Mouse (Mus musculus) erythroblast, embryonic 14.5 days (primary cell): Measurements from ENCODE around the gene Prlh. TPM values are rescaled to one million over a fixed set of nuclear protein-coding genes. Genes with fewer than 3 reads are reported as not detected.

Source experiments
- H3K27me3 ChIP-seq: 2 replicates; pipeline ENCODE4 v1.6.1; 2012; ENCODE audit warnings: inconsistent platforms; ENCODE audit not compliant: control insufficient read depth
- H3K36me3 ChIP-seq: 2 replicates; pipeline ENCODE4 v1.6.1; 2012; ENCODE audit warnings: mild to moderate bottlenecking, inconsistent platforms; ENCODE audit not compliant: control insufficient read depth
- H3K4me1 ChIP-seq: 2 replicates; pipeline ENCODE4 v1.6.1; 2012; ENCODE audit warnings: inconsistent platforms; ENCODE audit not compliant: control insufficient read depth
- H3K4me3 ChIP-seq: replicated peaks from 2 replicates; pipeline ENCODE3; 2012; ENCODE audit warnings: moderate library complexity, mild to moderate bottlenecking, inconsistent platforms
- H3K9me3 ChIP-seq: 2 replicates; pipeline ENCODE4 v1.6.1; 2012; ENCODE audit warnings: low read length, inconsistent platforms, mixed read lengths; ENCODE audit not compliant: control insufficient read depth
- GATA1 ChIP-seq: IDR thresholded peaks from 2 replicates; pipeline ENCODE4 v1.6.1; 2012; ENCODE audit warnings: low read length, inconsistent platforms, mixed read lengths
- TAL1 ChIP-seq: IDR thresholded peaks from 3 replicates; pipeline ENCODE4 v1.6.1; 2012; ENCODE audit warnings: low read length, inconsistent platforms, mixed read lengths
- polyA plus RNA-seq: library from polyadenylated mRNA; stranded (reverse); fragments of >175 nt; gene quantifications from 2 replicates; pipeline ENCODE4 v1.2.3, GENCODE M21; 2012

Prlh gene
- polyA plus RNA-seq, 1 experiment = 0.97 TPM

DNA sequence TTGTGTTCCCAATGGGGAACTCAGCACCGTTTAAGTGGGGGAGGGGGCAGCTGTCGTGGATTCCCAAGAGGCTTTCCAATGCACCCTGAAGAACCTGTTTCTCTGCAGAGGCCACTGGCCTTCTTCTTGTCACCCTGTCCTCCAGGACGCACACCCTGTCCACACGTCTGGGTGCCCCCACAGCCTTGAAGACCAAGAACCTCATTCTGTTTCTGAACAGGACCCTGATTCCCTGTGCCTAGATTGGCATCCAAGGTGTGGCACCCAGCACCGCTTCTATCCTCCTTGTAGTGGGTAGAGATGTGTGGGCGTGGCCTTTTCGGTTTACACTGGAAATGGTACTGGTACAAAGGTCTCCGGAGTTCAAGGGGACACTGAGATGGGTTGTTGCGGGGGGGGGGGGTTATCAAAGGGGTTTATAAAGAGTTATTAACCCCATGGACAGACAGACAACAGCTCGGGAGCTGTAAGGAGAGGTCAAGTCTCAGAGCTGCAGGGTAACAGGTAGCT is 17.0 kb downstream of the Prlh start:
- H3K36me3 ChIP-seq = no peaks in the 10 kb centered on the region
- TF ChIP-seq GATA1 = no peak
- no peak for TF ChIP-seq TAL1
- peaks cover 2% of the 10 kb centered on the region for H3K4me1 ChIP-seq
- H3K9me3 ChIP-seq = no peaks in the 10 kb centered on the region
- H3K4me3 ChIP-seq = no peak overlapping the region
- H3K27me3 ChIP-seq = no peaks in the 10 kb centered on the region

DNA sequence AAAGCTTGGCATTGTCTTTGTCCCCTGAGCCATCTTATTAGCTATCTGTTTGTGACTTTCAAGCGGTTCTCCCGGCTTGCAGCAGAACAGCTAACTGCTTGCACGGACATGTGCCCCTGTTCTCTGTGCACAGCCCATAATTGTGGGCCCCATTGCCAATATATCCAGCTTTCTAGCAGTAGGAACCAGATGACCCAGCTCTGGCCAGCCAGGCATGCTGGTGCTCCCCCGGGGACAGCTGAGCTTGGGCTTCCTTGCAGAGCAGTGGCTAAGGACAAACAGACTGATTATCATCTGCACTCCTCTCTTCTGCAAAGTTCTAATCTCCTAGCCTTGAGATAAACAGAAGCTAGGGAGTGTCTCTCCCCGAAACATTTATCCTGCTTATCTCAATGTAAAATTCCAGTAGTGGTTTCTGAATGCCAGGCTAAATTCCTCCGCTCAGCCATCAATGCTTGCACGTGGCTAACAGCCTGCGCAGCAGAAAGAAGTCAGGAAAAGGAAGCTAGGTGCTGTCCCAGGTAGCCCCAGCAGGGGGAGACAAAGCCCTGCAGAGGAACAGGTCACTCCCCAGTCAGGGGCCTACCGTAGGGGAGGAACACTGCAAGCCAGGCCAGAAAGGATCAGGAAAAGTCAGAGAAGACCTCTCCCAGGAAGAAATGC is 20.1 kb downstream of the Prlh start:
- Histone ChIP-seq H3K9me3 (no peaks in the 10 kb centered on the region), H3K36me3 (no peaks in the 10 kb centered on the region), H3K4me3 (no peak overlapping the region), H3K4me1 (peaks cover 2% of the 10 kb centered on the region), H3K27me3 (no peaks in the 10 kb centered on the region)
- no peak for TF ChIP-seq TAL1
- TF ChIP-seq GATA1 = no peak

DNA sequence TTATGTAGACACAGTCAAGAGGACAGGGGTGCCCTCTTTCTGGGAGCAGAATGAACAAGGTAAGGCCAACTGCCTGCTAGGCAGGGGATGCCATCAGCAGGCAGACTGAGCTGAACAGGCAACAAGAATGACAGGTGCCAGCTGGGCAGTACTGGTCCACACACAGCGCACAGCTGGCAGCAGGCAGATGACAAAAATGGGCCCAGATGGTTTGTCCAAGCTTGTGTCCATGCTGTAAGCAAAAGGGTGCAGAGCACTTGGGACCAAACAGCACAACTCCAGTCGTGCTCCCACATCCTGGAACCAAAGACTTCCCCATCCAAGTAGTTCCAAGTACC is 20.6 kb downstream of the Prlh start:
- TF ChIP-seq TAL1 (no peak), GATA1 (no peak)
- H3K36me3 ChIP-seq = no peaks in the 10 kb centered on the region
- no peaks in the 10 kb centered on the region for H3K9me3 ChIP-seq
- no peaks in the 10 kb centered on the region for H3K27me3 ChIP-seq
- H3K4me1 ChIP-seq = peaks cover 2% of the 10 kb centered on the region
- no peak overlapping the region for H3K4me3 ChIP-seq

DNA sequence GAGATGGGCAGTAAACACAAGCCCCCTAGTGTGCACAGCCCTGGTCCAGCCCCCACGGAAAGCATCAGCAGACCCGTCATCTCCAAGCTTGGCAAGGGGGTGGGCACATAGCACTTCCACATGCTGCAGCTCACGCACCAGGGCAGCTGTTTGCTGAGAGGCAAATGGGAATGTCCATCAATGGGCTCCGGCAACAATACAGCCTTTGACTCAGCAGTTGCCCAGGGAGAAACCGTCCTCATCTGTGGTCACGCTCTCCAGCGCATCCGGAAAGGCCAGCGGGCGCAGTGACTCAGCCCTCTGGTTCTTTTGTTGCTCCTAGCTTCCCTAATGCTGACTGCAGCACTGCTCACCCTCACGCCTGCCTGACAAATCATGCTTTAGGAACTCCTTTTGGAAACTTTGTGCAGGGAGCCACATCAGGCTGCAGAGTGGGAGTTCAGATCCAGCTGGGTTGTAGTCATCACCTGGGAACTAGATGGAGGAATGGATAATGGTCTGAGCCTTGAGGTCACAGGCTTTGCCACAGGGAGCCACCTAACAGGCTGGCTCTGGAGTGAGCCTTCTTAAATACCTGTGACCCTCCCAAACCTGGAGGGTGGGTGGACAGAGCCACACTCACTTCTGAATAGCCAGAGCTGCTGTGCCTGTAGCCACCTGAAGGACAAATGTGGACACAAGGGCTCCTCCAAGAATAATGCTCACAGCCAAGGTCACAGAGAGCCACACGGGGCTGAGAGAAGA is 22.2 kb downstream of the Prlh start:
- no peaks in the 10 kb centered on the region for H3K9me3 ChIP-seq

DNA sequence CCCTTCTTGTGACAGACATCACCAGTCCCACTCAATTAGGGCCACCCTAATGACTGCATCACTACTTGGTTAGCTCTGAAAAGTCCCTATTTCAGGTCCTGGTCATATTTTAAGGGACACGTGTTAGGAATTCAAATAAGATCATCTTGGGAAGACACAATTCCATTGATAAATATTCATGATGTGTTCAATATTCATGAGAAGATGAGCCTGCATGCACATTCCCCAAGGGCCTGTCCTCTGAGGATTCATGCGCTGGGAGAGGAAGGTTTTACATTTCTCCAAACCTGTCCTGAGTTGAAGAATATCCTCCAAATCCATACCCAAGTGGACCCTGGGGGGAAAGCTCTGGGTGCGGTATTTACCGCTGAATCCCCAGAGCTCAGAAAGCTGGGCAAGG is 23.1 kb downstream of the Prlh start:
- Histone ChIP-seq H3K36me3 (no peaks in the 10 kb centered on the region), H3K27me3 (no peaks in the 10 kb centered on the region), H3K4me3 (no peak overlapping the region), H3K9me3 (no peaks in the 10 kb centered on the region), H3K4me1 (peaks cover 2% of the 10 kb centered on the region)
- TF ChIP-seq GATA1 (no peak), TAL1 (no peak)

More for the DNA sequence above, 22.2 kb downstream of the Prlh start:
- H3K27me3 ChIP-seq = no peaks in the 10 kb centered on the region
- no peaks in the 10 kb centered on the region for H3K36me3 ChIP-seq
- no peak overlapping the region for H3K4me3 ChIP-seq
- TF ChIP-seq GATA1 = no peak
- no peak for TF ChIP-seq TAL1
- peaks cover 2% of the 10 kb centered on the region for H3K4me1 ChIP-seq

DNA sequence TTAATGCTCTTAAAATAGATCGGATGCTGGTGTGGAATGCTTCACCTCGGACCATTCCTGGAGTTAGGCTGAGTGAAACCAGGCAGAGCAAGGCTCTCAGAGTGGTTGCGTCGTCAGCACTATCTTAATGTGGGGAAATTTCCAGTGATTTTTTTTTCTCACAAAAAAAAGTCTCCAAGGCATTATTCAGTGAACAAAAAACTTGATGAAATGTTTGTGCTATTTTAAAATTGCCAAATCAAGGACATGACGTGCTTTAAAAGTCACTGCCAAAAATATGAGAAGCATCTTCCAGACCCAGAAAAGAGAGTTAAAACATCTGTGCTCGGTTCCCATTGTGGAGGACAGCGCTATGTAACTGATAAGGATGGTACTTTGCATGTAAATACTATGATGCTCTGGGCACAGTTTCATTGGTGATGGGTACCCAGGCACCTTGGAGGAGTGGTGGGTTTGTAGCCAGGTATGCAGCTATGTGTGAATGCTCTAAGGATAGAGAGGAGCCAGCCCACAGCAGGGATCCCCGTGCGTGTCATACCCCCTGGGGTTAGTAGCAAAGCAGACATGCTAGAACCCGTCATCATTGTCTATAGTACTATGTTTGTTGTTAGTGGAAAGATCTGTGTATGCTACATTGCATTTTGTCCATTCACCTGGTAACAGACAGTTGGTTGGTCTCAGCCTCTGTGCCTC is 27.9 kb downstream of the Prlh start:
- no peaks in the 10 kb centered on the region for H3K4me1 ChIP-seq
- H3K27me3 ChIP-seq = no peaks in the 10 kb centered on the region
- TF ChIP-seq TAL1 (no peak), GATA1 (no peak)
- H3K4me3 ChIP-seq = no peak overlapping the region
- 0 out of 2 replicates have a peak, but pooled peaks cover 2% of the 10 kb centered on the region for H3K9me3 ChIP-seq
- no peaks in the 10 kb centered on the region for H3K36me3 ChIP-seq

DNA sequence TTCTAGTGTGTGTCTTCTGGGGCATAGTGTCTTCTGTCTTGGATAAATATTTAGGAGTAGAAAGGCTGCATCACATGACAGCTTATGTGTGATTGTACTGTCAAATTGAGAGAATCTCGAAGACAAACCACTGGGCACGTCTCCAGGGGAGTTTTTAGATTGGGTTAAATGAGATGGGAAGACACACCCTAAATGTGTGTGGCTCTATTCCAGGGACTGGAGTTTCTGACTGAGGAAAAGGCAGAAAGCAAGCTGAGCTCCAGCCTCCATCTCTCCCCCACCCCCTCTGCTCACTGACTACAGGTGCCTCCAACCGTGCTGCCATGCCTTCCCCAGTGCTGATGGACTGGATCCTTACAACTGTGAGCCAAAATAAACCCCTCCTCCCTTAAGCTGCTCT is 28.4 kb downstream of the Prlh start:
- Histone ChIP-seq H3K27me3 (no peaks in the 10 kb centered on the region), H3K9me3 (0 out of 2 replicates have a peak, but pooled peaks cover 2% of the 10 kb centered on the region), H3K4me1 (no peaks in the 10 kb centered on the region), H3K36me3 (no peaks in the 10 kb centered on the region), H3K4me3 (no peak overlapping the region)
- TF ChIP-seq TAL1 = no peak
- no peak for TF ChIP-seq GATA1

DNA sequence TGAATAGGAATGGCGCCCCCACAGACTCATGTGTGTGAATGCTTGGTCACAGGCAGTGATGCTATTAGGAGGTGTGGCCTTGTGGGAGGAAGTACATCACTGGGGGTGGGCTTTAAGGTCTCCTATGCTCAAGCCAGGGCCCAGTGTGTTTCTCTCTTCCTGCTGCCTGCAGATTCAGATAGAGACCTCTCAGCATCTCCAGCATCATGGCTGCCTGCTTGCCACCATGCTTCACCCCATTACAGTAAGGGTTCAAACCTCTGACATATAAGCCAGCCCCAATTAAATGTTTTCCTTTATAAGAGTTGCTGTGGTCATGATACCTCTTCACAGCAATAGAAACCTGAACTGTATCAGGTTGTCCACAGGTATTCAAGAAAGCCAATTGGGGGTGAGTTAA is 43.0 kb downstream of the Prlh start:
- Histone ChIP-seq H3K36me3 (no peaks in the 10 kb centered on the region), H3K27me3 (peaks cover 30% of the 10 kb centered on the region), H3K4me3 (no peak overlapping the region), H3K4me1 (peaks cover 2% of the 10 kb centered on the region; the same call in 1 of the 2 replicates), H3K9me3 (peaks cover 3% of the 10 kb centered on the region)
- TF ChIP-seq TAL1 = no peak
- TF ChIP-seq GATA1 = no peak

DNA sequence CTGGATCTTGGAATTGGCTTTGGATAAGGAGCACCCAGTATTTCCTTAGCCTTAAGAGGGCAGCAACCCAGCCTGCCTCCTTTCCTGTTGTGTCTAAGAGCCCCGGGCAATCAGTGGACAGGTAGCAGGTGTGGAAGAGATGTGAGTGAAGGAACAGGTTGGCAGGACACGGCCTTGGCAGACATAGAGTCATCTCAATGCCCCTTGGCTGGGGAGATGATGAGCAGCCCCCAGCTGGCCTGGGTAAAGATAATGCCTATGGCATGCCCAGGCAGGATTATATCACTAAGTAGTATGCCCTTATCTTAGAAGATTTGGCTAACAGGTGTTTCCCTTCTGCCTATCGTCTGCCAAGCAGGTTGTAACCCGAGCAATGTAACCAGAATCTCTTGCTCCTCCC is 44.2 kb downstream of the Prlh start:
- Histone ChIP-seq H3K4me1 (peaks cover 2% of the 10 kb centered on the region; the same call in 1 of the 2 replicates), H3K4me3 (no peak overlapping the region), H3K36me3 (no peaks in the 10 kb centered on the region), H3K27me3 (peaks cover 30% of the 10 kb centered on the region), H3K9me3 (peaks cover 3% of the 10 kb centered on the region)
- TF ChIP-seq GATA1 (no peak), TAL1 (no peak)
